Mouse (Mus musculus): Measurements from ENCODE around the gene Gm45233. TPM values are rescaled to one million over a fixed set of nuclear protein-coding genes. Genes with fewer than 3 reads are reported as not detected.
"Not testable (repeated sequence)": the region's sequence is repeated elsewhere in the genome, so short reads cannot be mapped to it uniquely, and the experiment has no call there.

Gm45233 gene
- 0.50 TPM for polyA plus RNA-seq (2021)

- in situ Hi-C loops (cut with MboI; ENCODE audit: low pct_unique_long_range_greater_than_20kb), result loop anchor here (10.0 kb wide), 1 partner anchor 129 kb away; the partner anchor contains the start of gene Zfp715
- DNase-seq (ENCODE audit: low read depth, low spot score) (peak; percentile 88), ATAC-seq (peak; percentile 90)
- TF ChIP-seq CTCF (IDR thresholded peaks at IDR 0.05), result no peak
- no peaks in the 10 kb centered on the region for H3K27me3 ChIP-seq
- ChIA-PET CTCF (interaction anchor here (0.8 to 2.2 kb wide), 4 partner anchors 9 to 22 kb away, joined by 3 to 11 read pairs (median 4); no protein-coding TSS in a partner anchor), POLR2A (interaction anchor here (1.2 kb wide), 1 partner anchor 13 kb away, joined by 4 read pairs; no protein-coding TSS in a partner anchor)
Observed at GRCm38 (mm10) chr7:43443917-43444293, at the start of gene Gm45233, which contains the start of gene Etfb. Gene Gm45233, plus strand, starts transcription at chr7:43444128. Gene Etfb, plus strand, starts transcription at chr7:43444083.

- no peaks in the 10 kb centered on the region for H3K27me3 ChIP-seq
- in situ Hi-C loops (cut with MboI; ENCODE audit: low pct_unique_long_range_greater_than_20kb), result no loop called here
- peak; percentile 49 for DNase-seq (ENCODE audit: low read depth, low spot score)
- TF ChIP-seq CTCF (IDR thresholded peaks at IDR 0.05), result no peak
- ATAC-seq, result peak; percentile 91
- POLR2A ChIA-PET, result no interaction called here
- CTCF ChIA-PET, result interaction anchor here (0.9 kb wide), 1 partner anchor 17 kb away, joined by 3 read pairs; no protein-coding TSS in a partner anchor
Observed at GRCm38 (mm10) chr7:43399501-43399900, 44.4 kb upstream of the Gm45233 start.

GRCm38 (mm10) chr7:43402718-43403117 lies 41.2 kb upstream of the Gm45233 start:
- in situ Hi-C loops (cut with MboI; ENCODE audit: low pct_unique_long_range_greater_than_20kb), result no loop called here
- POLR2A ChIA-PET, result no interaction called here
- ATAC-seq (no peak), DNase-seq (ENCODE audit: low read depth, low spot score) (no peak)
- H3K27me3 ChIP-seq, result no peaks in the 10 kb centered on the region
- CTCF ChIA-PET, result interaction anchor here (1.3 kb wide), 1 partner anchor 10 kb away, joined by 4 read pairs; no protein-coding TSS in a partner anchor
- TF ChIP-seq CTCF (IDR thresholded peaks at IDR 0.05), result no peak

GRCm38 (mm10) chr7:43407573-43407972 lies 36.4 kb upstream of the Gm45233 start:
- CTCF ChIA-PET, result no interaction called here
- H3K27me3 ChIP-seq, result no peaks in the 10 kb centered on the region
- POLR2A ChIA-PET, result no interaction called here
- DNase-seq (ENCODE audit: low read depth, low spot score) (no peak), ATAC-seq (no peak)
- in situ Hi-C loops (cut with MboI; ENCODE audit: low pct_unique_long_range_greater_than_20kb), result no loop called here
- TF ChIP-seq CTCF (IDR thresholded peaks at IDR 0.05), result no peak

- no peak for TF ChIP-seq CTCF (IDR thresholded peaks at IDR 0.05)
- POLR2A ChIA-PET, result no interaction called here
- CTCF ChIA-PET, result no interaction called here
- no peaks in the 10 kb centered on the region for H3K27me3 ChIP-seq
- ATAC-seq, result no peak
- DNase-seq (ENCODE audit: low read depth, low spot score), result no peak
- in situ Hi-C loops (cut with MboI; ENCODE audit: low pct_unique_long_range_greater_than_20kb), result no loop called here
Observed at GRCm38 (mm10) chr7:43408131-43408553, 35.8 kb upstream of the Gm45233 start, which contains the start of gene Siglecg. Gene Siglecg, plus strand, starts transcription at chr7:43408204.

- in situ Hi-C loops (cut with MboI; ENCODE audit: low pct_unique_long_range_greater_than_20kb), result no loop called here
- TF ChIP-seq CTCF (IDR thresholded peaks at IDR 0.05), result no peak
- DNase-seq (ENCODE audit: low read depth, low spot score) (no peak), ATAC-seq (peak; percentile 81)
- ChIA-PET POLR2A (interaction anchor here (0.6 kb wide), 1 partner anchor 11 kb away, joined by 3 read pairs; no protein-coding TSS in a partner anchor), CTCF (interaction anchor here (1.0 kb wide), 1 partner anchor 14 kb away, joined by 5 read pairs; no protein-coding TSS in a partner anchor)
- H3K27me3 ChIP-seq, result no peaks in the 10 kb centered on the region
Observed at GRCm38 (mm10) chr7:43409084-43409483, 34.8 kb upstream of the Gm45233 start.

- H3K27me3 ChIP-seq; DNase-seq (ENCODE audit: low read depth, low spot score); in situ Hi-C loops (cut with MboI; ENCODE audit: low pct_unique_long_range_greater_than_20kb); ATAC-seq: not testable (repeated sequence)
- ChIA-PET POLR2A (interaction anchor here (0.6 kb wide), 1 partner anchor 110 kb away, joined by 3 read pairs; no protein-coding TSS in a partner anchor), CTCF (interaction anchor here (1.5 to 1.6 kb wide), 2 partner anchors 9 to 11 kb away, joined by 4 to 6 read pairs; no protein-coding TSS in a partner anchor)
Observed at GRCm38 (mm10) chr7:43411724-43412123, 32.2 kb upstream of the Gm45233 start.

GRCm38 (mm10) chr7:43417298-43417697 lies 26.6 kb upstream of the Gm45233 start:
- ChIA-PET CTCF (interaction anchor here (1.5 kb wide), 1 partner anchor 18 kb away, joined by 3 read pairs; no protein-coding TSS in a partner anchor), POLR2A (no interaction called here)
- no peak for TF ChIP-seq CTCF (IDR thresholded peaks at IDR 0.05)
- no peak for DNase-seq (ENCODE audit: low read depth, low spot score)
- ATAC-seq, result no peak
- H3K27me3 ChIP-seq, result no peaks in the 10 kb centered on the region
- in situ Hi-C loops (cut with MboI; ENCODE audit: low pct_unique_long_range_greater_than_20kb), result no loop called here

- ATAC-seq (peak; percentile 98), DNase-seq (ENCODE audit: low read depth, low spot score) (no peak)
- in situ Hi-C loops (cut with MboI; ENCODE audit: low pct_unique_long_range_greater_than_20kb), result no loop called here
- no peaks in the 10 kb centered on the region for H3K27me3 ChIP-seq
- POLR2A ChIA-PET, result interaction anchor here (0.7 to 0.8 kb wide), 2 partner anchors 20 to 918 kb away, joined by 3 read pairs; partner anchors contain the start of gene Zfp141
- TF ChIP-seq CTCF (IDR thresholded peaks at IDR 0.05), result peak; percentile 95
- CTCF ChIA-PET, result interaction anchor here (0.6 to 3.4 kb wide), 15 partner anchors 8 to 114 kb away, joined by 3 to 17 read pairs (median 5); partner anchors contain the start of genes Etfb, Gm45233, Nkg7 and Vsig10l
Observed at GRCm38 (mm10) chr7:43422995-43423617, 20.8 kb upstream of the Gm45233 start.

GRCm38 (mm10) chr7:43423991-43424625 lies 19.8 kb upstream of the Gm45233 start:
- H3K27me3 ChIP-seq, result no peaks in the 10 kb centered on the region
- TF ChIP-seq CTCF (IDR thresholded peaks at IDR 0.05), result no peak
- ATAC-seq, result no peak
- no peak for DNase-seq (ENCODE audit: low read depth, low spot score)
- POLR2A ChIA-PET, result interaction anchor here (0.6 to 1.1 kb wide), 5 partner anchors 8 to 919 kb away, joined by 3 to 4 read pairs (median 3); partner anchors contain the start of gene Zfp141
- CTCF ChIA-PET, result interaction anchor here (0.7 to 3.4 kb wide), 6 partner anchors 16 to 119 kb away, joined by 3 to 17 read pairs (median 8); partner anchors contain the start of genes Etfb and Gm45233
- in situ Hi-C loops (cut with MboI; ENCODE audit: low pct_unique_long_range_greater_than_20kb), result no loop called here
